Mouse (Mus musculus) kidney, postnatal 25 days (tissue): ENCODE measurements at regions not wholly inside any gene's neighbourhood (a gene's known extent, or its start where the extent isn't known, plus 50 kb on each side); places are given as distances from the start of the nearest gene placed in this dataset.

Experiments
- DNase-seq, 2 experiments: peaks; one replicate each; pipeline ENCODE4 v3.0.0; 2021; ENCODE audit warnings: mixed read lengths in 2 of 2

DNA sequence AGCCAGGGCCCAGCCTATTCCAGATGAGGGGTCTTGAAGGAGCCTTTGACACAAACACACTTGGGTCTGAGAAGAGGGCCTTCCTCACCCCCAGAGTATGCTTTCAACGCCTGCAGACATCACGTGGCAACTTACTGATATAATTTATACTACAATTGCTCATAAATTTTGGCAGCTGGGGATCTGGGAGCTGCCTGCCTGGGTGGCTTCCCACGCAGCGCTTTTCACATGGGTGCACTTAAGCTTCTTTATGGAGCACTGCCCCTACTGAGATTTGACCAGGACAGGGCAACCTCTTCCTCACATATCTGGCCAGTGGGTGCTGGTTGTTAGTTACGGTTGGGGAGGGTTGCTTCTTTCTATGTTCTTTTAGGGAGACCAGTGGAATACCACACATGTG, 61.6 kb downstream of the Spesp1 start:
- no peak for DNase-seq

DNA sequence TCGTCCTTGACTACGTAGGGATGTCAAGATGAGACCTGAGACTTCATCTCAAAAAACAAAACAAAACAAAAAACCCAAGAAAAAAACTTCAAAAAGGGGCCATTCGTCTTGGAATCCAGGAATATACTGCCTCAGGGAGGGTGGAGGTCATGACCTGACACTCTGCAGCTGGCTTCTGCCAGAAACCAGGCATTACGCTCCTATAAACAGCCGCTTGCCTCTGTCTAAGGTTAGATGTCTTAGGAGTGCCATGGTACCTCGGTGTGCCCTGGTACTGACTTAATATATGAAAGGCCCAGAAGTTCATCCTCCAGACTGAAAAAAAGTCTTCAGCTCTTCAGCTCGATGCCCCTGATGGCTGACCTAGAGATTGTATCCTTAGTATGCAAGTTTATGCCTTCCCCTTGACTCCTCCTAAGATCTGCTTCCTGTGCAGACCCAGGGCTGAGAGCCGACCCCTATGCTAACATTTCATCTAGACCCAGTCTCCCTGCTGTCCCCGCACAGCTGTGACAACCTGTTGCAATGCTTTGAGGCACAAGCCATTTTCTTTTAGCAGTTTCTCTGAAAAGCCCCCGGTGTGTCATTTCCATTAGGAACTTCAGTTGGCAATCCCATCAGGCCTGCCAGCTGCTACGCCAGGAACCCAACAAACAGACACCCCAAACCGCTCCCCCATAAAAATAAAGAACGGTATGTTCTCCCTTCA, 66.7 kb downstream of the Spesp1 start:
- no peak for DNase-seq

DNA sequence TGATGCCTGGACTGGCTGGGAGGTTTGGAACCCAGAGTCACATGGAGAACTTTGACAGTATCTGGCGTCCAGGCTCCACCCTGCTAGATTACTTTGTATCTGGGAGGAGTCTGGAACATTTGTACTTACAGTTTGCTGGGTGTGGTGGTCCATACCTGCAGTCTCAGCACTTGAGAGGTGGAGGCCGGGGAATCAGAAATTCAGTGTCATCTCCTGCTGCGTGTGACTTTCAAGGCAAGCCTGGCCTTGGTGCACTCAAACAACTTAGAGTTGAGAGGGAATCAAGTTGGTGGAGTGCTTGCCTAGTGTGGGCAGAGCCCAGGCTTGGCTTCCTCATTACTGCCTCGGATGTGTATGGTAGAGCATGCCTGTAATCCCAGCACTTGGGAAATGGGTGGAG, 67.5 kb downstream of the Spesp1 start:
- no peak for DNase-seq

DNA sequence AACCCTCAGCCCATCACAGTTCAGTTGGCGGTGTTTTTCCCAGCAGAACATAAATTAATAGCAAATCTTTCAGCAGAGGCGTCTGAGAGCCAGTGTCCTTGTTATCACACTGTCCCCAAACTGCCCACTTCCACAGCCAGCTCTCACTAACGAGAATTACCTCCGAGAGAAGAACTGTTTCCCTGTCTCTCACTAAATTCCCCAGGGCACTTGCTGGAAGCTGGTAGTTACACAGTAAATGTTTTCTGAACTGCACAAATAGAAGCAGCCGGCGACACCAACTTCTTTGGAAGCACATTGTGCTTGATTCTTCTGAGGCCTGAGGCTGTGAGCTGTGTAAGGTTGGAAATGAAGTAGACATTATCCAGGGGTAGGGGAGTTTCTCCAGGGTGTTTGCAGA, 69.4 kb downstream of the Spesp1 start:
- no peak for DNase-seq

DNA sequence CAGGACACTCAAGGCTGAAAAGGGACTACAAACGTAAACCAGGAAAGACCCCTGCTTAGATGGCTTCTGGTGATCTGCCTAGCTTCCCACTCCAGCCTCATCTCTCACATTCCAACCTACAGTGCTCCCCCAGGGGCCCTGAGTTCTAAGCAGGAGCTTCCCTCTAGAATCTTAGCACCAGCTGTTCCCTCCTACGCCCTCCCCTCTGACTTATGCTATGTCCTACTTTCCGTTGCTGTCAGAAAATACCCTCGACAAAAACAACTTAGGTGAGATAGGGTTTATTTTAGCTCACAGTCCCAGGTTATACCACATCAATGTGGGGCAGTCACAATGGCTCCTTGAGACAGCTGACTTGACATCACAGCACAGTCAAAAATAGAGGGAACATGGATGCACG, 71.2 kb downstream of the Spesp1 start:
- no peak for DNase-seq

DNA sequence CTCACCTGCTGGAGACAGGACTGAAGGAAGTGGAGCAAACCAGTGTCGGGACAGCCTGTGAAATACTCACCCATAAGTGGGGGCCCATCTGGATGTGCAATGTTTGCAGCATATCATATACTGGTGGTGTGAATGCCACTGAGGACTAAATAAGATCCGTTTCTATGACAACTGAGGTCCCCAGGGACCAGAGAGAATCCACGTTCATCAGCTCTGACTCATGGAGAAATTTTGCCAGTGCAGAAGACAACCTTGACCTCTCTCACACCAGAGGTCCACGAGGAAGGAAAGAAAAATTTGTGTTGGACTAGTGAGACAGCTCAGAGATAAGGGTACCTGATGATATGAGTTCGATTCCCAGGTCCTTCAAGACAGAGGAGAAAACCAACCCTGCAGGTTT, 73.6 kb downstream of the Spesp1 start:
- DNase-seq = no peak

DNA sequence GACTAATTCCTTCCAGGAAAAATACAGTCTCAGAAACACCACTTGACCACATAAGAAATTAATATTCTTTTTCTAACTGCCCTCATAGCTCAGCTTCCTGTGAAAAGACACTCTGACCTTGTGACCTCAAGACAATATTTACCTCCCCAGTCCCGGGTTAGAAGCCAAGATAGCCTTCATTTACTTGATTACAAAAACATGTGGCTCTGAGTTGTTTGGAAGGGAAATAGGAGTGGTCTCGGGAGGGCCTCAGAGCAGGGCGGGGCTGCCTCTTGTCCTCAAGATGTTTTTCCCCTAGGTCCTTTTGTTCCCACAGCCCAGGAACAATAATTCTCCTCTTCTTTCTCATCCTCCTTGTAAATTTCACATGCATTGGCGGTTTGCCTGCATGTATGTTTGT, 76.7 kb downstream of the Spesp1 start:
- DNase-seq = peak; percentile 14 to 56

DNA sequence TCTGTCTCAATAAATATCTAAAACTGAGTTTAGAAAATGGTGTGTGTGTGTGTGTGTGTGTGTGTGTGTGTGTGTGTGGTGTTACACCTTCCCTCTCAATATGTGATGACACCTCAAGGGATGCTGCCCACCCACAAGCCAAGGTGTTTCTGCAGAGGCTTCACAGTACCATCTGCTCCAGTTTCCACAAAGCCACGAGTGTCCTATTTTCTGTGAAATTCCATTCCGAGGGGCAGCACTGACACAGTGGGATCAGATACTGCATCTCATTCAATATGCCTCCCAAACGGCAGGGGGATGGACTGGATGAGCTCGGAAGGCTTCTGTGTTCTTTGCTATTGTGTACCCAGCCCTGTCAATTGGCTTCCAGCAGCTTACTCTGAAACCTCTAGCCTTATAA, 78.5 kb downstream of the Spesp1 start:
- DNase-seq = no peak

DNA sequence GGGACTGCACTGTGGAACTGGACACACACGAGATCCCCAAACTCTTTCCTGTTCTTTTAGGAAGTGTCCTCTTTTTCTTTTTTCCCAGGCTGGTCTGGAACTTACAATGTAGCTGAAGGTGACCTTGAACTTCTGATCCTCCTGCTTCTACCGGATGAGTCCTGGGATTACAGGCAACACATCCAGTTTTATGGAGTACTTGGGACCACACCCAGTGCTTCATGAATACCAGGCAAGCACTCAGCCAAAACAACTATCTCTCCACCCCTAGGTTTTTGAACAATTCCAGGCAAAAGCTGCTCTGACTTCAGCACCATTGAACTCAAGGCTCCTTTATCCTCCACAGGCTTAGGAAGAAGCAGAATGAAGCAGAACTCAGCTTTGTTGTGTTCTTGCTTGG, 79.7 kb downstream of the Spesp1 start:
- DNase-seq = no peak

DNA sequence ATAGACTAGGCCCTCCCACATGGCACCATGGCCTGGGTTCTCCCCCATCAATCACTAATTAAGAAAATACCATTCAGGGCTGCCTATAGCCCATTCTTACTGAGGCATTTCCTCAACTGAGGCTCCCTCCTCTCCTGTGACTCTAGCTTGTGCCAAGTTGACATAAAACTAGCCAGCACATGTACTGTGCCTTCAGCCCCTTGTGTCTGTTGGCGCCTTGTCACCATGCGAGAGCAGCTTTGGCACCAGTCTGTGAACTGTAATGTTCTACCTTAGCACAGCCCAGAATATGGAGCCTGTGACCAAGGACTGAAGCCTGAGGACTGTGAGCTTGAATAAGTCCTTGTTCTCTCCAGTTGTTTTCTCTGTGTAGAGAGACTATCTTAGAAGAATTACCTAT, 75.0 kb upstream of the Glce start:
- DNase-seq = no peak

DNA sequence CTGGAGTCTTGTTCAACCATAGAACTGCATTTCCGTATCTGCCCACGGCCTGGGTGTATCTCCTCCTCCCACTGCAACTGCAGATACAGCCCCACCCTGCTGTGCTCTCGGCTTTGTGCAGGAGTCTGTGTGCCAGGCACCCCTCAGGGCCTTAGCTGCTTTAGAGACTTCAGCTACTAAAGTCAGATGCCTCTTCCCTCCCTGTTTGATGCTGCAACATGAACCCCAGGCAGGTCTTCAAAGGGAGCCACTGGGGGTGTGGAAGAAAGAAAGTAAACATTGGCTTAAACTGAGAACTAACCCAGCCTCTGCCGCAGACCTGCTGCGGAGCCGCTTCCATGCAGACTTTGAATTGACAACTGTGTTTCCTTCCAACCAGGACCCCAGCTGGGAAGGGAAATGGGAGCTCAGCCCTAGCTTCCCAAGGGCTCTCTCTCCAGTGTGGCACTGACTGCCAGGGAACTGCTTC, 70.0 kb upstream of the Glce start:
- DNase-seq = no peak

DNA sequence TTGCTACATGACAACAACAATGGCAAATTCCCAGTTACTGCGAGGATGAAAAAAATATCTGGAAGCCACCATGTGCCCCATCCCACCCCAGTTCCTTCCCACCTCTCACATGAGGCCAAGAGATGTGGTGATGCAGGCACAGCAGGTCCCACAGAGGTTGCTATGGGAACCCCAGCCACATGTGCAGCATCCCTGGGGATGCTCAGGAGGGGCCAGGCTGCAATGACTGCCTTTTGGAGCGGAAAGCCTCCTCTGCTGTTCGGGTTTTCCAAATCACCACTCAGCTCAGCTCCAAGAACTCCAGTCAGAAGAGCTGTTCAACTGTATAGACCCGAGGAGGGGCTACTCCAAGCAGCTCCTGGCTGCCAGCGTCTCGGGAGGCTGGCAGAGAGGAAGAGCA, 68.0 kb upstream of the Glce start:
- no peak for DNase-seq

DNA sequence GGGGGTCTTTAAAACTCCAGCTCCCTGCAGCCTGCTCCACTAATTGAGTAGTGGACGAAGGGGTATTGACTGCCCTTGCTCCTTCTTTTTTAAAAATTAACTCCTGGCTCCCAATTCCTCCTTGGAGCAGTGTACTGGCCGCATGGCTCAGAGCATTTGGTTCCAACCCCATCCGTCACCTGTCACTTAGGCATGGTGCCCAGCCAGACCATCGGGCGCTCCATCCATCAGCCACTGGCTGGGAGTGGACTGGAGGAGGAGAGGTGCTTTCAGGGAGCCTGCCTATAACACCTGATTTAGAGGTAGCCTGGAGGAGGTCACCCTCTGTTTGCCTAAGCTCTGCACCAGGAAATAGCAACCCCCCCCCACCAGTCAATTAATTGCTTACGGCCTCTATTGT, 66.4 kb upstream of the Glce start:
- no peak for DNase-seq

DNA sequence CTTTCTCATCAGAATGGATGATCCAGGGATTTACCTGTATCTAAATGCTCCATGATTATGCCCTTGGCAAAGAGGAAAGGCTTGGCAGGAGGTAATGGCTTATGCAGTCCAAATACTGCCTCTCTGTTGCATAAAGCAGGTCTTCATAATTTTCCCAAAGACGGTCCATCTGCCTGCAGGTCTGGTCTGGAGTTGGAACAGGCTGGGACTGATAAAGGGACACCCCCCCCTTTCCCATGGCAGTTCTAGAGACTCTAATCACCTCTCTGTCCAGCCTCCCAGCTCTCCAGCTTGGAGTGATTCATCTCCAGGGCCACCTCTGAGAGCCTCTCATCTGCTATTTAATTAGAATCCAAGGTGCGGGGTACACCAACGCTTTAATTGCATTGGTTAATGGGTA, 65.9 kb upstream of the Glce start:
- DNase-seq = no peak

DNA sequence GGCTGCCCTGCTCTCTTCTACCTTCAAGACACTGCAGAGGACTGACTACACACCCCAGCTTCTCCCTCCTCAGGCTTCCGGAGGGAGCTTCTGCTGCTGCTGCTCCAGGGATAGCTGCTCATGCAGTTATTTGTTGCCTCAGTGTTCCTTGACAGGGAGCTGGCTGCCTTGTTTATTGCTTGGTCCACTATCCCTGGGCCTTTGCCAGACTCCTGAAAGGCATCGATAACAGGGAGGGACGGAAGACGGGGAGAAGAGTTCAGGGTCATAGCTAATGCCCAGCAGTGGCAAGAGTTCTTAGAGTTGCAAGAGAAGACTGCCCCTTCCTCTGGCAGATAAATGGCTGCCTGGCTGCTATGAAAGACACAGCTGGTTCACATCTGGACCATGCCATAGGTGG, 64.4 kb upstream of the Glce start:
- no peak for DNase-seq

DNA sequence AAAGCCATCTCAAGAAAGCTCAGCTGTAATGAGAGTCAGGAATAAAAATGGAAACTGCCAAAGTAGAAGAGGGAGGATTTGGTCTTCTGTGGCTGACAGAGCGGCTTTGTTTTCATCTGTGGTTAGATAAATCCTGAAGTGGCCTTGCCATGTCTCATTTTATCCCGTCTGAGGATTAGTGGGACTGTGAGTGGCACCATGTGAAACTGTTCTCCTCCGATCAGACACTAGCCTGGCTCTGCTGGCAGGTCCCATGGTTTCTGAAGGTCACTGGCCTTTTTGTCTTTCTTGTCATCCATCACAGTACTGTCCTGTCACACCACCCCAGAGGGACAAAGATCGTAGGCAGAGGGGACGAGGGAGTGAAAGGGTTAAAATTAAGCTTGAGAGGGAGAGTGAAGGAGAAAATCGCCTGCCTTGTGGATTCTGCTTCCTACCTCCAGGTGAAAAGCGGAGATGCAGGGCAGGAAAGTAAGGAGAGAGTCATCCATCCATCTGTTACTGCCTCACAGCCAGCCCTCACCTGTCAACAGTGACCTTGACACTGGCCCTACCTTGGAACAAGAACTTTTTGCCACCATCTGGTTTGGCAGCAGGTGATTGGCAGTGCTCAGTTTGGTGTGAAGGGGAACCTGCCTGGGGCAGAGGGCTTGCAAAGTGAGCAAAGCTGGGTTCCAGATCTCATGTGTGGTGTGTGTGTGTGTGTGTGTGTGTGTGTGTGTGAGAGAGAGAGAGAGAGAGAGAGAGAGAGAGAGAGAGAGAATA, 63.2 kb upstream of the Glce start:
- DNase-seq = no peak

DNA sequence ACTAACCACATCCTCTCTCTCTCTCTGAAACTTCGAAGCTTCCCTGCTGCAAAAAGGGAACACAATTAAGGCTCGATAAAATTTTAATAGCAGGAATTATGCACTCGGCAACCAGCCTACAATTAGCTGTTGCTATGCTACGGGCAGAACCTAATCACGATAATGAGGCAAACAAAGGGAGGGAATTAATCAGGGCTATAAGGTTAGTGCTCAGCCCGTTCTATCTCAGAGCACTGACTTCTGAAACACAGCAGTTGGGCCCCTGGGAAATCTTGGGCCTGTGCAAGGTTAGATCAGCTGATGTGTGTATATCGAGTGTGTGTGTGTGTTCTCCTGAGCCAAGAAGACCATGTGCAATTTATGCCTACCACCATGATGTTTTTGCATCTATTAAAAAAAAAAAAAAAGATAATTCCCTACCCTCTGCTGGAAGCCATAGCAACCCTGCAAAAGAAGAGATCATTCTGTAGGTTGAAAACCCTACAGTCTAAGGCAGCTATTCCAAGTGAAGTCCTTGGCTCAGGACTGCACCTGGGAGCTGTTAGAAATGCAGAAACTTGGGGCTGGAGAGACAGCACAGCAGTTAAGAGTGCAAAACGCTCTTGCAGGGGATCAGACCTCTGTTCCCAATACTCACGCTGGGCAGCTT, 58.9 kb upstream of the Glce start:
- DNase-seq = no peak

DNA sequence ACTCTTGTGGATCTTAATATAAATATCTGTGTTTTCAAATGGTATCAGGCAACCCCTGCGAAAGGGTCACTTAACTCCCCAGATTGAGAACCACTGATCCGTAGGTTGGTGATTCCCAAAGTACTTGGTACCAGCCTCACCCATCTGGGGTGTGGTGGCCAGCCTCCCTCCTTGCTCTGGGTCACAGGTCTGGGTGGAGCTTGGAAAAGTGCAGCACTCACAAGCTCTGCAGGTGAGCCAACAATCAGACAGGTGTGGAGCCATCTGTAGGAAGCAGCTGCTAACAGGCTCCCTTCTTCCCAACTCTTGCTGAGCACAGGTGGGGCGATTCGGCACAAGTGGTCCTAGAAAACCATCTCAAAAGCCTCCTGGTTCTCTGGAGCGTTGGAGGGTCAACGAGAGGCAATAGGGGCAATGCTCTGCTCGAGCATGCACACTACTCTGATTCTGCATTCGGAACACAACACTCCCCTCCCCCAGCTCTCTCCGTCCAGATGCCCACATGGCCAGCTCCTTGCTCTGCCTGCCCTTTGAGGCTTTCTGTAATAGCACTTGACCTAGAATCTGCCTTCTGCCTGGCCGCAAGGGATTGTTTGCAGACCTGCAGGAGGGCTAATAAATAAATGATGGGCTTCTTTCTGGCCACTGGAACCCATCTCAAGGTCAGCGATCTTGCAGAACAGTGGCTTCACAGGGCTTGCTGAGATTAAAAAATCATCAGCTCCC, 58.2 kb upstream of the Glce start:
- no peak for DNase-seq

DNA sequence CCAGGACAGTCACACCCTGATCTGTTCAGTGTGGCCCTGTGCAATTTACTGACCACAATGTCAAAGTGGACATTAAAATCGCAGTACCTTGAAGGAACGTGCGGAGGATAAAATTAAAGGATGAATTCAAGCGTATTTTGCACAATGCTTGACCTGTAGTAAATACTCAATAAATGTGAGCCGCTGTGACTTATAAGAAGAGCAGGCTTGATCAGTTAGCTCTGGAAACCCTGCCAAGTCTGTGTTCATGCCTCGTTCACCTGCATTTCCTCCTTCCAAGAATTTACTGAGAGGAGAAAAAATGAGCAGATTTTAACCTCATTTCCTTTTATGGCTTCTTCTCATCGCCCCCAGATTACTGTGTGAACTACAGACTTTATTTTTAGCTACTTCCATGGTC, 52.2 kb upstream of the Glce start:
- no peak for DNase-seq
